Mouse (Mus musculus): ENCODE data around the gene Cpz. TPM values are rescaled to one million over a fixed set of nuclear protein-coding genes. Genes with fewer than 3 reads are reported as not detected.

Gene Cpz
- total RNA-seq, 4 experiments from 2014 or later = 0.14 to 0.51 (median 0.20) TPM

DNA sequence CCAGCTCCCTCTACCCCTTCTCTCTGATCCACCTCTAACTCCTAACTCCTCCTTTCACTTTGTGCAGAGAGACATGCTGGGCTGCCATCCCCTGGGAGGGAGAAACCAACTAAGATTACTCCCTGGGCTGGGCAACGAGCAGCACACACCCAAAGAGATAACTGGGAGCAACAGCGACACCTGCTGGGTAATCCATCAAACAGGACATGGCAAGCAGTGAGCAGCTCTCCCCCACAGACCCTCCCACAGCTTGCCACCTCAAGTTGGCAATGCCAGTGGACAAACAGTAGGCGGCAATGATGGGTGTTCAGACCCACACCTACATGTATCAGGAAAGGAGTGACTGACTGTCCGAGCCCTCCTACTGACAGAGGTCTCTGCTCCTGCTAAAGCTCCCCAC, 4.9 kb upstream of the Cpz start:
- DNase-seq (ENCODE audit: low spot score in 2 of 2) = no peak

DNA sequence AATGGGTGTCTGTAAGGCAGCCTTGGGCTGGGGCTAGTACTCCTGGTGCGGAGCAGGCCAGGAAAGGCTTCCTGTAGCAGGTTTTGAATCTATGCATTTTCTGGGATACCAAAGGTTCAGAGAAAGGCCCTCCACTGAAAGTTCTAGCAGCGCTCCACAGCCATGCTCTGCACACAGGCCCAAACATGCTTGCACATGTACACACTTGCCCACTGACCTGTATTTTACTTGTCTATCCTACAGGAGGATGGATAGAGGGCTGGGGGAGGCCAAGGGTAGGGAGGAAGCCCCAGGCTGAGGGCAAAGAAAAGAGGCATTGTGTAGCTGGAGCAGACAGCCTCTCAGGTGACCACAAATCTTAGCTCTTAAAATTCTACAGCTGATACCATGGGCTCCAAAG, 1.1 kb downstream of the Cpz start:
- DNase-seq (ENCODE audit: low spot score in 2 of 2) = no peak

DNA sequence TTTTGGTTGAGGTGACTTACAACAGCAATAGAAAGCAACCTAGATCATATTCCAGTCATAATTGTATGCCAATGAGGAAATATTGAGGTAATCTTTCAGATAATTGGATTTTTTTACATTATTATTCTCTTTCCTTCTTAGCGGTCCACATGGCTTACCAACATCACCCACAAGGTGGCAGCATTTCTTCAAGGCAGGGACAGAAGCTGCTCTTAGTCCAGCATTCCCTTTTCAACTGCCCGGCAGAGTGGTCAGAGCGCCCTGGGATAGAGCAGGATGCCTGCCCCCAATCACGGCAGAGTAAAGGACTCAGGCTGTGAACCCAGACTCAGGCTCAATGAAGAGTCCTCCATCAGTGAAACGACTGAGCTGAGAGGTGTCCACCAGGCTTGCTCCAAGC, 1.8 kb downstream of the Cpz start:
- peak in 1 of 2 experiments; percentile 54 for DNase-seq (ENCODE audit: low spot score in 2 of 2)

GRCm38 (mm10) chr5:35516781-35517180, 8.7 kb downstream of the Cpz start:
- DNase-seq (ENCODE audit: low spot score in 2 of 2) = no peak

DNA sequence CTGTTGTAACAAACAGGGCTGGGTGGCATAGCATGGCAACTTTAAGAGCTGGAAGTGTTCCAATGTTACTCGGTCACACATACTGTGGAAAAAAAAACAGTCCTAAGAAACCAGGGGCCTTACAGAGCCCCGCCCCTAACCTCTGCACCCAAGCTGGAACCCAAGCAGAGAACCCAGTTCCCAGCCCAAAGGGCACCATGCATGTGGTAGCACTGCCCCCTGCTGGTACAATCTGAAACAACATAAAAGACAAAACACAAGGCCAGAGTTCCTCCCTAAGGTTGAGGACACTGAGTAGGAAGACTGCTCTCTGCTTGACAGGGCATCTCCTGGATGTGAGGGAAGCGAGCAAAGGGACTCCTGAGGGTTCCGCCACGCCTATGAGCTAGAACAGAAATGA, 14.9 kb downstream of the Cpz start:
- peak in 1 of 2 experiments; percentile 34 for DNase-seq (ENCODE audit: low spot score in 2 of 2)

DNA sequence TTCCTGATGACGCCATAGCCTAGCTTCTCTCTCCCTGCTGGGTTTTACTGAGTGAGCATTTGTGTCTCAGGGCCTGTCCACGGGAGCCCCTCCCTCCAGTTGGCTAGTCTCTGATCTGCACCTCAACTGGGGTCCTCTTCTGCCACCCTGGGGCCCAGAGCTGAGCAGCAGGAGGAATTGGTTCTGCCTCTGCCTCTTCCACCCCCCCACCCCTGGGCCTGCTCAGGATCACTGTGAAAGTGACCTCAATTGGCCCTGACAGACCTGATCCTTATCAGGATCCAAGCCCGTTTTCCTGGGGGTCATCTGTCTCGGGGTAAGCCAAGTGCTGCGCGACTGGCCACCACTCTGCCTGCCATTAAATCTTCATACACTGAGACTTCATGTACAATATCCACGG, 20.5 kb downstream of the Cpz start:
- DNase-seq (ENCODE audit: low spot score in 2 of 2) = no peak

DNA sequence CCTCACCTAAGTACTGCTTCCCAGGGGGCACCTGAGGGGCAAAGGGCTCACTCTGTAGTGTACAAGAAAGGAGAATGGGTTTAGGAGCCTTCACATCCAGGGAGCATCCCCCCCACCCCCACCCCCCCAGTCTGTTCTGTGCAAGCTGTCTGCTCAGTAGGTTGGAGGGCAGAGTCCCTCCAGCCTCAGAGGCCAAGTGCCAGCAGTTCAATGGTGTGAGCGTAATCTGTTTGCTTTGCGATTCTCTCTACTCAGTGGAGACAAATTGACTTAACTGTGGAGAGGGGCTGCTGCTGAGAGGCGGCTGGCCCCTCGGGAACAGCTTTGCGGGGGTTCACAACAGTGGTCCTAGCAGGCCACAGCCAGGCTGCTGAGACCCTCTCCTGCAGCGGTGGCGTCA, 28.2 kb downstream of the Cpz start:
- no peak for DNase-seq (ENCODE audit: low spot score in 2 of 2)

DNA sequence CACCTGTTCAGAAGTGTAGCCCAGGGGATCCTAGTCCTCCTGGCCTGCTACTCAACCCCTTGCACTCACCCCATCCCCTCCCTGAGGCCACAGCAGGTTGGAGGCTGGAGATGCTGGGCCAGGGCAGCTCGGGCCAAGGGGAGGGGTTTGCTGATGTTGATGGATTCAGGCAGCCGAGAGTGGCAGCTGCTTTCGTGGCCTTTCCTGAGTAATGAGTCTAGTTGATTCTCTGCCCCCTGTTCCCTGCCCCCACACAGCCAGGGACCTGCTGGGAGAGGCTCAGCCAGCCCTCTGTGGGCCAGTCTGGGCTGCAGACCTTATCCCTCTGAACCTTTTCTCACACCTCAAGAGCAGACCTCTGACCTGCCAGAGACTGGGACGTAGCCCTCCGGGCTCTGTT, 29.5 kb downstream of the Cpz start:
- DNase-seq (ENCODE audit: low spot score in 2 of 2) = no peak

GRCm38 (mm10) chr5:35494773-35495390, 30.6 kb downstream of the Cpz start:
- no peak for DNase-seq (ENCODE audit: low spot score in 2 of 2)

GRCm38 (mm10) chr5:35493770-35494169, 31.7 kb downstream of the Cpz start:
- DNase-seq (ENCODE audit: low spot score in 2 of 2) = no peak

DNA sequence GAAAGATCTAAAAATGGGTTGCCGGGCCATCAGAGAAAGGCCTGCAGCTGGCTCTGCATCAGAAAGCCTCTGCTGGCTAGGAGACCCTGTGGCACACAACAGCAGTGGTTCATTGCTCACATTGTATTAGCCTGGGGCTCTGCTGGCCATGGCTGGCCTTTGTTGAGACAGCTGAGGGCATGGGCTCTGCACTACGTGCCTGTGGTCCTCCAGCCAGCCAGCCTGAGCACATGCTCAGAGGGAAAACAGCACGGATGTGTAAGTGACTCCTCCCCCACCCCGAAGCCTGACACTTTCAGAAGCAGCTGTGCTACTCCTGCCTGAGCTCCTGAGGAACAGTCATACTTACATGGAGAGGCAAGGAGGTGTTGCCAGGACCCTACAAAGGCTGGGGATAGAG, 46.0 kb downstream of the Cpz start:
- peak in 1 of 2 experiments; percentile 12 for DNase-seq (ENCODE audit: low spot score in 2 of 2)

DNA sequence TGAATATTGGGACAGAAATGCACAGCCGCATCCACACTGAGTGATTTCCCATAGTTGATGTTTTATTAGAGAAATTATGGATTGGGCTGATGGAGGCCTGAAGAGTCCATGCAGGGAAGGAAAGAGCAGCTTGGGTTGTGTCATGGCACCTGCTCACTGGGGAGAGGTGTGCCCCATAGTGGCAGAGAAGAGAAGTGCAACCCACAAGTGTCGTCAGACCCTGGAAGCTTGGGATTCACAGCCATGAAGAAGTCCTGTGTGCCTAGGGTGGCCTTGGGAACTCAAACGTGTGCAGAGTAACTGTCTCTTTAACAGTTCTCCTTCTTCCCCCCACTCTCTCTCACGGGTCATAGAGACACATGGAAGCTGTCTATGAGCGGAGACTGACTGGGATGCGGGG, 50.3 kb downstream of the Cpz start:
- DNase-seq (ENCODE audit: low spot score in 2 of 2) = no peak

GRCm38 (mm10) chr5:35470885-35471528, 54.5 kb downstream of the Cpz start:
- no peak for DNase-seq (ENCODE audit: low spot score in 2 of 2)

DNA sequence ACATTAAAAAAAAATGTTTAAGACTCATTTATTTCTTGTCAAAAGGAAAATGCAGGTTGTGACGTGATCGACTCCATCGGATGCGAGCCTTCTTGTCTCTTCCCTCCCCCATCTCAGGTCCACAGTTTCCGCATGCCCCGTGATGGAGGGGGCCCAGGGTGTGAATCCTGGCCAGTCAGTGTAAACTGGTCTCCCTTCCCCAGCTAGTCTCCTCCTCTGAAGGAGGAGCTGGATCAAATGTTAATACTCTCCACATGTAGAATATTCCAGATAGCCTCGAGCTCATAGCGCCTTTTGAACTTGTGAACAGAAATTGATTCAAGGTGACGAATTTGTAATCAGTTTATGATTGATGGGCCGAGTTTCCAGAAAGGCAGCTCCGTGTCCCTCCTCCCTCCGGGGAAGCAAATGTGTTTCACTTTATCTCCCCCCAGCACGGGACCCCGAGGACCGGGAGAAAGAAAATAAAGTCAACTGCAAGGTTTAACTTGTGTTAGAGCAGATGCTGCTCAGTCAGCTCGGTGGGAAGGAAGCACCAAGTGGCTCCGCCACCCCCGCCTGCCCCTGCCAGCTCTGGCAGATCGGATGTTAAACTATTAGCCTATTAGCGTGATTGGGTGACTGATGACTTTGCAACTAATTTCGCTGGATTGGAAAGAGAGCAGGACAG, 59.4 kb downstream of the Cpz start:
- DNase-seq (ENCODE audit: low spot score in 2 of 2) = no peak

- no peak for DNase-seq (ENCODE audit: low spot score in 2 of 2)
Observed at GRCm38 (mm10) chr5:35462081-35462480, 63.4 kb downstream of the Cpz start.

DNA sequence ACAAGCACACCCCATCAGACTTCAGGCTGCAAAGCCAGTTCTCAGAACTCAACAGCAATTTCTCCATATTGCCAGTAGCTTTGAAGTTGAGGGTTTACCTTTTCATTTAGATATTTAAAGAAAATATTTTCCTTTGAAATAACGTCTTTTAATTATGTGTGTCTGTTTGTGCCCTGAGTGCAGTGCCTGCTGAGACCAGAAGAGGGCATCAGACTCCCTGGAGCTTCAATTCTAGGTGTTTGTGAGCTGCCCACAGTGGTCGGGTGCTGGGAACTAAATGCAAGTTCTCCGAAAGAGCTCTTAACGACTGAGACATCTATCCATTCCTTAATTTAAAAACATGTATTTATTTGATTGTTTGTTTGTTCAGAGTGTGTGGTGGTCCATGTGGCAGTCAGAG, 65.7 kb downstream of the Cpz start:
- no peak for DNase-seq (ENCODE audit: low spot score in 2 of 2)

- no peak for DNase-seq (ENCODE audit: low spot score in 2 of 2)
Observed at GRCm38 (mm10) chr5:35458267-35458666, 67.2 kb downstream of the Cpz start.

DNA sequence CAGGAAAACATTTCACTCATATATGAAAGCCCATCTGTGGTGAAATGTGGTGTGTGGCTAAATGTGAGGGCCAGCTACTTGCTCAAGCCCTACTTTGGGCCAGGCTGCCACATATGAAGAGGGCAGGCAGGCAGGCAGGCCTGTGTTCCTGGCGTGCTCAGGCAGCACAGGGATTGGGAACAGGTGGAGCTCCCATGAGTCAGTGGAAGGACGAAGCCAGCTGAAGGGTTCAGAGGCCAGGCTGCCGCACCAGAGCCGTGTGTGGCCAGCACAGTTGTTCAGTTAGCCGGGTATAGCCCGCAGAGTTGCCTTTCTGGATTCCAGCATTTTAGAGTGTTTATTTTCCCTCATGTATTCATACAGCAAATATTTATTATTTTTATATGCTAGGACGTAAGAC, 68.1 kb downstream of the Cpz start:
- no peak for DNase-seq (ENCODE audit: low spot score in 2 of 2)

GRCm38 (mm10) chr5:35454187-35454800, 71.2 kb downstream of the Cpz start:
- peak; percentile 9 to 14 for DNase-seq (ENCODE audit: low spot score in 2 of 2)

Data from left cerebral cortex, adult 8-10 months (tissue).